Mouse (Mus musculus): ENCODE measurements around the gene Trabd2b. TPM values are rescaled to one million over a fixed set of nuclear protein-coding genes. Genes with fewer than 3 reads are reported as not detected.
A peak's percentile ranks its signal among the peaks of the same experiment; 100 is the strongest.

The Trabd2b gene
- total RNA-seq, 4 experiments from 2014 or later, result 62.0 to 82.7 (median 71.5) TPM

GRCm38 (mm10) chr4:114492157-114492556 is 85.6 kb downstream of the Trabd2b start:
- no peak for DNase-seq (ENCODE audit: low spot score)

- no peak for DNase-seq (ENCODE audit: low spot score)
These were observed 87.5 kb downstream of the Trabd2b start for GRCm38 (mm10) chr4:114494035-114494434.

- no peak for DNase-seq (ENCODE audit: low spot score)
These were observed 89.3 kb downstream of the Trabd2b start for GRCm38 (mm10) chr4:114495688-114496426.

GRCm38 (mm10) chr4:114499650-114500049 is 93.1 kb downstream of the Trabd2b start:
- DNase-seq (ENCODE audit: low spot score), result no peak

GRCm38 (mm10) chr4:114500317-114500716 is 93.8 kb downstream of the Trabd2b start:
- DNase-seq (ENCODE audit: low spot score), result no peak

- peak; percentile 55 for DNase-seq (ENCODE audit: low spot score)
These were observed 94.5 kb downstream of the Trabd2b start for GRCm38 (mm10) chr4:114501048-114501447.

- DNase-seq (ENCODE audit: low spot score), result no peak
These were observed 95.1 kb downstream of the Trabd2b start for GRCm38 (mm10) chr4:114501611-114502010.

GRCm38 (mm10) chr4:114504227-114505041 is 97.9 kb downstream of the Trabd2b start:
- DNase-seq (ENCODE audit: low spot score), result no peak

- DNase-seq (ENCODE audit: low spot score), result no peak
These were observed 103.1 kb downstream of the Trabd2b start for GRCm38 (mm10) chr4:114509601-114510000.

GRCm38 (mm10) chr4:114511649-114512048 is 105.1 kb downstream of the Trabd2b start:
- DNase-seq (ENCODE audit: low spot score), result no peak

- DNase-seq (ENCODE audit: low spot score), result no peak
These were observed 106.6 kb downstream of the Trabd2b start for GRCm38 (mm10) chr4:114513149-114513548.

GRCm38 (mm10) chr4:114515330-114515771 is 108.8 kb downstream of the Trabd2b start:
- DNase-seq (ENCODE audit: low spot score), result peak; percentile 53

GRCm38 (mm10) chr4:114516651-114517050 is 110.1 kb downstream of the Trabd2b start:
- no peak for DNase-seq (ENCODE audit: low spot score)

- DNase-seq (ENCODE audit: low spot score), result no peak
These were observed 111.5 kb downstream of the Trabd2b start for GRCm38 (mm10) chr4:114518061-114518460.

- DNase-seq (ENCODE audit: low spot score), result no peak
These were observed 112.0 kb downstream of the Trabd2b start for GRCm38 (mm10) chr4:114518571-114518970.

- DNase-seq (ENCODE audit: low spot score), result no peak
These were observed 112.8 kb downstream of the Trabd2b start for GRCm38 (mm10) chr4:114519321-114519720.

- no peak for DNase-seq (ENCODE audit: low spot score)
These were observed 113.4 kb downstream of the Trabd2b start for GRCm38 (mm10) chr4:114519966-114520365.

- DNase-seq (ENCODE audit: low spot score), result no peak
These were observed 117.0 kb downstream of the Trabd2b start for GRCm38 (mm10) chr4:114523335-114524188.

GRCm38 (mm10) chr4:114531591-114531990 is 125.1 kb downstream of the Trabd2b start:
- no peak for DNase-seq (ENCODE audit: low spot score)

- DNase-seq (ENCODE audit: low spot score), result peak; percentile 77
These were observed 127.6 kb downstream of the Trabd2b start for GRCm38 (mm10) chr4:114533894-114534754.
